Mouse (Mus musculus) small intestine, adult 2 months (tissue): ENCODE results near the gene Gm11564. TPM values are rescaled to one million over a fixed set of nuclear protein-coding genes. Genes with fewer than 3 reads are reported as not detected.
"Not testable (repeated sequence)": the region's sequence is repeated elsewhere in the genome, so short reads cannot be mapped to it uniquely, and the experiment has no call there.

Source experiments
- H3K27ac ChIP-seq: fragments of 200-500 bp; 2 replicates; pipeline ENCODE4 v1.5.1; 2012; ENCODE audit warnings: low read depth, low read length, control low read depth, inconsistent platforms; ENCODE audit not compliant: insufficient read depth
- H3K27me3 ChIP-seq: fragments of 200-500 bp; 2 replicates; pipeline ENCODE4 v1.6.1; 2012; ENCODE audit warnings: mild to moderate bottlenecking, moderate library complexity, low read length, inconsistent platforms; ENCODE audit not compliant: control insufficient read depth, insufficient read depth
- H3K36me3 ChIP-seq: fragments of 200-500 bp; 2 replicates; pipeline ENCODE4 v1.6.1; 2012; ENCODE audit warnings: mild to moderate bottlenecking, low read length, control low read depth, inconsistent platforms; ENCODE audit not compliant: control insufficient read depth, insufficient read depth
- H3K4me1 ChIP-seq: fragments of 200-500 bp; 2 replicates; pipeline ENCODE4 v1.6.1; 2012; ENCODE audit warnings: low read length, inconsistent platforms, mixed read lengths; ENCODE audit not compliant: control insufficient read depth, insufficient read depth, insufficient read length
- H3K4me3 ChIP-seq: fragments of 200-500 bp; 2 replicates; pipeline ENCODE4 v1.5.1; 2012; ENCODE audit warnings: low read depth, mild to moderate bottlenecking, control low read depth, inconsistent platforms, low read length, moderate library complexity
- CTCF ChIP-seq: fragments of 200-500 bp; IDR thresholded peaks from 2 replicates; pipeline ENCODE4 v1.5.1; 2012; ENCODE audit warnings: low read depth, mild to moderate bottlenecking, control low read depth, inconsistent platforms, low read length, moderate library complexity, mixed read lengths; ENCODE audit not compliant: insufficient replicate concordance, insufficient read length; ENCODE audit errors: extremely low read depth
- POLR2A ChIP-seq: fragments of 200-500 bp; IDR thresholded peaks from 2 replicates; pipeline ENCODE4 v1.6.1; 2012; ENCODE audit warnings: low read depth, mild to moderate bottlenecking, control low read depth, inconsistent platforms, low read length, moderate library complexity
- WGBS: fragments of 180-500 bp; shearing (Covaris S2); methylation state at CpG from one replicate; pipeline ENCODE4 v1.1.7; 2018; 5-methylcytosine and 5-hydroxymethylcytosine counted together
- polyA plus RNA-seq: library from polyadenylated mRNA; depleted of rRNA; stranded (reverse); fragments of >200 nt; gene quantifications from 2 replicates; pipeline ENCODE4 v1.2.3, GENCODE M21; 2012

Gene Gm11564
- polyA plus RNA-seq, 1 experiment, result not detected

- 50% methylated on average over 1 of the region's 1 CpGs for WGBS
- no peak for TF ChIP-seq POLR2A
- no peak for TF ChIP-seq CTCF
- no peaks in the 10 kb centered on the region for H3K36me3 ChIP-seq
Observed at GRCm38 (mm10) chr11:99837966-99838365, 22.5 kb upstream of the Gm11564 start, which contains the start of gene 2300003K06Rik. 2300003K06Rik (minus strand) TSS chr11:99838066.

GRCm38 (mm10) chr11:99809792-99810191, 5.7 kb downstream of the Gm11564 start, which contains the start of gene Krtap4-13:
Krtap4-13 (minus strand) TSS chr11:99809892.
- H3K36me3 ChIP-seq, H3K4me3 ChIP-seq, H3K27ac ChIP-seq, H3K4me1 ChIP-seq, H3K27me3 ChIP-seq: not testable (repeated sequence)

More at GRCm38 (mm10) chr11:99837966-99838365, 22.5 kb upstream of the Gm11564 start, which contains the start of gene 2300003K06Rik:
- Histone ChIP-seq H3K27me3 (no peaks in the 10 kb centered on the region), H3K4me3 (no peak within 1 kb of the TSS), H3K27ac (no peak within 1 kb of the TSS), H3K4me1 (no peaks in the 10 kb centered on the region)

- H3K4me1 ChIP-seq, result not testable (repeated sequence)
Observed at GRCm38 (mm10) chr11:99804346-99804745, 11.1 kb downstream of the Gm11564 start, which contains the start of gene Gm11554. Gm11554 (minus strand) TSS chr11:99804446.

GRCm38 (mm10) chr11:99798832-99799231, 16.6 kb downstream of the Gm11564 start, which contains the start of gene Gm11569:
Gm11569 (minus strand) TSS chr11:99798932.
- WGBS, result no CpG with 5 or more reads among the region's 1 CpGs
- H3K27ac ChIP-seq, H3K36me3 ChIP-seq, H3K4me3 ChIP-seq, H3K4me1 ChIP-seq, H3K27me3 ChIP-seq: not testable (repeated sequence)

More at GRCm38 (mm10) chr11:99804346-99804745, 11.1 kb downstream of the Gm11564 start, which contains the start of gene Gm11554:
- H3K36me3 ChIP-seq, H3K27me3 ChIP-seq, H3K4me3 ChIP-seq, H3K27ac ChIP-seq: not testable (repeated sequence)
- WGBS, result no CpG with 5 or more reads among the region's 1 CpGs

- Histone ChIP-seq H3K36me3 (no peaks in the 10 kb centered on the region), H3K27me3 (no peaks in the 10 kb centered on the region), H3K27ac (no peak within 1 kb of the TSS), H3K4me1 (no peaks in the 10 kb centered on the region), H3K4me3 (no peak within 1 kb of the TSS)
- WGBS, result 70% methylated on average over 2 of the region's 2 CpGs
- TF ChIP-seq POLR2A, result no peak
- TF ChIP-seq CTCF, result no peak
Observed at GRCm38 (mm10) chr11:99793367-99793766, 22.1 kb downstream of the Gm11564 start, which contains the start of gene Gm11596. Gm11596 (minus strand) TSS chr11:99793467.

GRCm38 (mm10) chr11:99784900-99785299, 30.6 kb downstream of the Gm11564 start, which contains the start of gene Krtap4-9:
Krtap4-9 (plus strand) TSS chr11:99785200.
- not testable (repeated sequence) for H3K27ac ChIP-seq, H3K36me3 ChIP-seq, H3K27me3 ChIP-seq, H3K4me1 ChIP-seq, H3K4me3 ChIP-seq

GRCm38 (mm10) chr11:99780604-99781003, 34.9 kb downstream of the Gm11564 start, which contains the start of gene Krtap4-8:
Krtap4-8 (minus strand) TSS chr11:99780704.
- TF ChIP-seq CTCF, result no peak
- TF ChIP-seq POLR2A, result no peak
- no peaks in the 10 kb centered on the region for H3K4me1 ChIP-seq
- H3K27ac ChIP-seq, result no peak within 1 kb of the TSS
- H3K27me3 ChIP-seq, result no peaks in the 10 kb centered on the region
- H3K4me3 ChIP-seq, result no peak within 1 kb of the TSS
- WGBS, result 93% methylated on average over 2 of the region's 2 CpGs
- no peaks in the 10 kb centered on the region for H3K36me3 ChIP-seq

- no peaks in the 10 kb centered on the region for H3K27me3 ChIP-seq
- no peak overlapping the region for H3K27ac ChIP-seq
- no peaks in the 10 kb centered on the region for H3K36me3 ChIP-seq
- no peaks in the 10 kb centered on the region for H3K4me1 ChIP-seq
- TF ChIP-seq CTCF, result no peak
- no peak for TF ChIP-seq POLR2A
- H3K4me3 ChIP-seq, result no peak overlapping the region
- WGBS, result 68% methylated on average over 7 of the region's 7 CpGs
Observed at GRCm38 (mm10) chr11:99778401-99778800, 37.1 kb downstream of the Gm11564 start.

- H3K27ac ChIP-seq, H3K36me3 ChIP-seq, H3K4me3 ChIP-seq, H3K27me3 ChIP-seq, H3K4me1 ChIP-seq: not testable (repeated sequence)
Observed at GRCm38 (mm10) chr11:99772813-99773212, 42.7 kb downstream of the Gm11564 start, which contains the start of gene Gm11595. Gm11595 (minus strand) TSS chr11:99772913.
